Mouse (Mus musculus) cerebellum, adult 2 months (tissue): ENCODE measurements around the gene Sh3pxd2b.

Experiments used
- CTCF ChIP-seq: fragments of 200-500 bp; IDR thresholded peaks from 2 replicates; pipeline ENCODE4 v1.5.1; 2011; ENCODE audit warnings: low read depth, mild to moderate bottlenecking, control low read depth, low read length, moderate library complexity, borderline replicate concordance; ENCODE audit not compliant: insufficient read depth
- POLR2A ChIP-seq: fragments of 200-500 bp; IDR thresholded peaks from 2 replicates; pipeline ENCODE4 v1.6.1; 2011; ENCODE audit warnings: low read length, control low read depth, borderline replicate concordance; ENCODE audit not compliant: insufficient read depth

- TF ChIP-seq POLR2A: no peak
- TF ChIP-seq CTCF: no peak
These were observed 49.6 kb upstream of the Sh3pxd2b start for GRCm38 (mm10) chr11:32297866-32298531.
